Mouse (Mus musculus): ENCODE measurements around the gene Acadvl. TPM values are rescaled to one million over a fixed set of nuclear protein-coding genes. Genes with fewer than 3 reads are reported as not detected.
A peak's percentile ranks its signal among the peaks of the same experiment; 100 is the strongest.

Gene Acadvl
- polyA plus RNA-seq, 1 experiment from 2014 or later = 61.7 TPM

DNA sequence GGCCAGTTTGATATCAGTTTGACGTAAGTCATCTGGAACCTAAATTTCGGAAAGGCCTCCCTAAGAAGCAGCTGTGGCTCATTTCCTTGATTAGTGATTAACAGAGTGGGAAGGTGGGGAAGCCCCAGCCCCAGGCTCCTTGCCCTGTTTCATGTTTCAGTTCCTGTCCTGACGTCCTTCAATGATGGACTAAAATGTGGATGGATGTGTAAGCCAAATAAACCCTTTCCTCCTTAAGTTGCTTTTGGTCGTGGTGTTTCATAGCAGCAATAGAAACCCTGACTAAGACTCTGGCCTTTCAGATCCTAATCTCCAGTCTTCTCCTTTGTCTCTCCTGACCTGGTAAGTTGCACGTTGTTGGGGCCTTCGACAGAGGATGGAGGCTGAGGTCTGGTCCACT, 45.0 kb downstream of the Acadvl start:
- Histone ChIP-seq H3K9me3 (replicated peaks) (no peaks in the 10 kb centered on the region), H3K27ac (replicated peaks) (no peak overlapping the region), H3K36me3 (peaks cover 62% of the 10 kb centered on the region), H3K4me3 (replicated peaks) (no peak overlapping the region), H3K9ac (replicated peaks) (no peak overlapping the region), H3K27me3 (replicated peaks) (peaks cover 38% of the 10 kb centered on the region), H3K4me1 (peaks cover 16% of the 10 kb centered on the region), H3K4me2 (no peak overlapping the region)
- 87% methylated on average over 6 of the region's 6 CpGs for WGBS
- ATAC-seq (ENCODE audit: low FRiP score) = no peak

GRCm38 (mm10) chr11:69968793-69969192, 46.4 kb downstream of the Acadvl start:
- Histone ChIP-seq H3K4me2 (no peak overlapping the region), H3K9ac (replicated peaks) (no peak overlapping the region), H3K36me3 (peaks cover 48% of the 10 kb centered on the region), H3K9me3 (replicated peaks) (no peaks in the 10 kb centered on the region), H3K27me3 (replicated peaks) (peaks cover 52% of the 10 kb centered on the region), H3K4me3 (replicated peaks) (no peak overlapping the region), H3K4me1 (peaks cover 18% of the 10 kb centered on the region), H3K27ac (replicated peaks) (no peak overlapping the region)
- no peak for ATAC-seq (ENCODE audit: low FRiP score)
- 86% methylated on average over 4 of the region's 4 CpGs for WGBS

- no peak overlapping the region for H3K27ac ChIP-seq (replicated peaks)
- H3K9me3 ChIP-seq (replicated peaks) = no peaks in the 10 kb centered on the region
- H3K4me1 ChIP-seq = peaks cover 18% of the 10 kb centered on the region
- 38% methylated on average over 17 of the region's 17 CpGs for WGBS
- peak overlapping the region; percentile 49 for H3K4me2 ChIP-seq
- peaks cover 32% of the 10 kb centered on the region for H3K36me3 ChIP-seq
- no peak for ATAC-seq (ENCODE audit: low FRiP score)
- peaks cover 70% of the 10 kb centered on the region for H3K27me3 ChIP-seq (replicated peaks)
- H3K9ac ChIP-seq (replicated peaks) = 0 out of 2 replicates have a peak overlapping the region, but pooled peaks have one; percentile 0
- H3K4me3 ChIP-seq (replicated peaks) = peak overlapping the region; percentile 17
These were observed 48.2 kb downstream of the Acadvl start for GRCm38 (mm10) chr11:69966860-69967517.

DNA sequence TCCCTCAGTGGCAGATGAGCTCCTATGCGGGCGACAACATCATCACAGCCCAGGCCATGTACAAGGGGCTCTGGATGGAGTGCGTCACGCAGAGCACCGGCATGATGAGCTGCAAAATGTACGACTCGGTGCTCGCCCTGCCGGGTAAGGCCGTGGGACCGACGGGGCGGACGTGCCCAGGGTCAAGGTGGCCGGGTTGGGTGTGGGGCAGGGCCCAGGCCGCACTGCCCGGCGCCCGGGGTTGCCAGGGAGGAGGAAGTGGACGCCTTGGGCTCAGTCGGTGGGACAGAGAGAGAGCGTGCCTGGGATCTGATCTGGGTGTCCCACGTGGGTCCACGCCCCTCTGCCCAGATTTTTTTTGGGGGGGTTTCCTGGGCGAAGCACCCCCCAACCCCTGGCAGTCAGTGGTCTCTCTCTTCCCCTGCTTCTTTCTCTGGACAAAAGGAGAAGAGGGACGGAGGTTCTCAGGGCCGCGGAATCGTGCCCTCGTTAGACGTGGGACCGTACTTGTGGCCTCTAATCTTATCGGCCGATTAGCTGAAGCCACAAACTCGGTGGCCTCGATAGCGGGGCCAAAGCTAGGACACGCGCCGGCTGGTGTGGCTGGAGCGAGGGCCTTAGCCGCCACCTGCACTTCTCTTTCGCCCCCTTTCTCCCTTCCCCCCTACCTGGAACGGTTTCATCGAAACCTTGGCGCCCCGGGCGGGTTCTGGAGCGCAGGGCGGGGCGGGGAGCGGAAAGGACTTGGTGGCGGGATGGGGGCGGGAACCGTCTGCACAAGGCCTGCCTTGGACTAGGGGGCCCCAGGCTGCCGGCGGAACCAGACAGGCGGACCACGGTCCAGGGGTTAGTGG, 49.0 kb downstream of the Acadvl start:
- 0 out of 2 replicates have a peak, but pooled peaks have one; percentile 41 for ATAC-seq (ENCODE audit: low FRiP score)
- peak overlapping the region; percentile 49 for H3K4me2 ChIP-seq
- H3K4me1 ChIP-seq = peaks cover 18% of the 10 kb centered on the region
- H3K9me3 ChIP-seq (replicated peaks) = no peaks in the 10 kb centered on the region
- 2% methylated on average over 59 of the region's 59 CpGs for WGBS
- peaks cover 27% of the 10 kb centered on the region for H3K36me3 ChIP-seq
- H3K9ac ChIP-seq (replicated peaks) = 0 out of 2 replicates have a peak overlapping the region, but pooled peaks have one; percentile 0
- peak overlapping the region; percentile 17 for H3K4me3 ChIP-seq (replicated peaks)
- H3K27ac ChIP-seq (replicated peaks) = no peak overlapping the region
- peaks cover 77% of the 10 kb centered on the region for H3K27me3 ChIP-seq (replicated peaks)

DNA sequence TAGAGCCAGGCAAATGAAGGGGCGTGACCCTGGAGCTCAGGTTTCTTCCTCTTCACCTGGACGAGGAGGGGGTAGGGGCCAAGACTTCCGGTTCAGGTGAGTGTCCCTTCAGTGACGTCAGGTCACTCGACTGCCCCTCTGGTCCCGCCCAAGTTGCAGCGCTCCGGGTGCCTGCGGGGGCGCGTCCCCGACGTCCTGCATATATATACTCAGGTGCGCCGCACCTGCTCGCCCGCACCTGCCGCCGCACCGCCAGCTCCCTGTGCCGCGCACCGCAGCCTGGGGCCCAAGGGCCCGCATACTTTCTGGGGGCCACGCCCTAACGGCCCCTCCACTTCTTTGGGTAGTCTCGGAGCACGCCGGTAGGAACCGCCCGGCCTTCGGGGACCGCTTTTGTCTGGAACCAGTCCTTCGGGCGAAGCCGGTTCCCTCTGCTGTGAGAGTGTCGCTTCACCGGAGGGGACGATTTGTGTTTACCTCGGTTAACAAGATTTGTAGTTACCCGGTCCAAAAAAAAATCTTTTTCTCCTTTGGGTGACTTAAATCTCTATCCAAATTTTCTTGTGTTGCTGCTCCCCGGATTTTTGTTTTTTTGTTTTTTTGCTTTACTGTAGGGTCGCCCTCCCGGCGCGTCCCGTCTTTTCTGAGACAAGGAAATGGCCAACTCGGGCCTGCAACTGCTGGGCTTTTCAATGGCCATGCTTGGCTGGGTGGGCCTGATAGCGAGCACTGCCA, 49.8 kb downstream of the Acadvl start:
- WGBS = 1% methylated on average over 48 of the region's 49 CpGs
- H3K27ac ChIP-seq (replicated peaks) = no peak overlapping the region
- H3K4me2 ChIP-seq = peak overlapping the region; percentile 49
- ATAC-seq (ENCODE audit: low FRiP score) = no peak
- no peaks in the 10 kb centered on the region for H3K9me3 ChIP-seq (replicated peaks)
- peaks cover 23% of the 10 kb centered on the region for H3K36me3 ChIP-seq
- peak overlapping the region; percentile 17; the same call in 1 of the 2 replicates for H3K4me3 ChIP-seq (replicated peaks)
- H3K9ac ChIP-seq (replicated peaks) = no peak overlapping the region
- peaks cover 18% of the 10 kb centered on the region for H3K4me1 ChIP-seq
- H3K27me3 ChIP-seq (replicated peaks) = peaks cover 83% of the 10 kb centered on the region

- peaks cover 83% of the 10 kb centered on the region for H3K27me3 ChIP-seq (replicated peaks)
- no peak within 1 kb of the TSS for H3K9ac ChIP-seq (replicated peaks)
- H3K27ac ChIP-seq (replicated peaks) = no peak within 1 kb of the TSS
- no peaks in the 10 kb centered on the region for H3K9me3 ChIP-seq (replicated peaks)
- WGBS = 18% methylated on average over 24 of the region's 24 CpGs
- H3K4me2 ChIP-seq = peak within 1 kb of the TSS; percentile 34
- H3K36me3 ChIP-seq = peaks cover 18% of the 10 kb centered on the region
- peaks cover 18% of the 10 kb centered on the region for H3K4me1 ChIP-seq
- peak within 1 kb of the TSS; percentile 14; the same call in 1 of the 2 replicates for H3K4me3 ChIP-seq (replicated peaks)
- no peak for ATAC-seq (ENCODE audit: low FRiP score)
These were observed 50.5 kb downstream of the Acadvl start, which contains the start of gene Cldn7 for GRCm38 (mm10) chr11:69964650-69965270. Gene Cldn7 (plus strand): TSS chr11:69964779.

DNA sequence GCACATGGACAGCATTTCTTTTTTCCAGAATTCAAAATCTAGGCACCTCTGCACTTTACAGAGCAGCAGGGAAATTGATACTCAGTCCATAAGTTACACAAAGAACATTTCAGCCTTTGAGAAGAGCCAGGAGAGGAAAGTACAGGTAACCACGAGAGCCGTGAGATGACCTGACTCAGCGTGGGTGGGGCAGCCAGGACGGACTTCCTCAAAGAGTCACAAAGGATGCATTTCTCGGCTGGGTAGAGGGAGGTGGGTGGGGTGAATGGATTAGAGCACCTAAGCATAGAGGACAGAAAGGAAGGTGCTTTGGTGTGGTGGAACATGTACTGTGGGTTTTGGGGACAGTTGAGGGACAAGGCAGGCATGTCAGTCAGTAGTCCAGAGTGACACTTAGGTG, 53.4 kb downstream of the Acadvl start:
- Histone ChIP-seq H3K9me3 (replicated peaks) (no peaks in the 10 kb centered on the region), H3K4me3 (replicated peaks) (no peak overlapping the region), H3K4me1 (peaks cover 17% of the 10 kb centered on the region), H3K27me3 (replicated peaks) (peaks cover 66% of the 10 kb centered on the region), H3K36me3 (no peaks in the 10 kb centered on the region), H3K4me2 (no peak overlapping the region), H3K9ac (replicated peaks) (no peak overlapping the region), H3K27ac (replicated peaks) (no peak overlapping the region)
- ATAC-seq (ENCODE audit: low FRiP score) = no peak
- WGBS = 44% methylated on average over 5 of the region's 5 CpGs

- Histone ChIP-seq H3K4me2 (no peak overlapping the region), H3K4me1 (peaks cover 6% of the 10 kb centered on the region; the same call in 1 of the 2 replicates), H3K36me3 (no peaks in the 10 kb centered on the region), H3K27me3 (replicated peaks) (peaks cover 55% of the 10 kb centered on the region), H3K9me3 (replicated peaks) (no peaks in the 10 kb centered on the region), H3K27ac (replicated peaks) (no peak overlapping the region), H3K9ac (replicated peaks) (no peak overlapping the region), H3K4me3 (replicated peaks) (no peak overlapping the region)
- ATAC-seq (ENCODE audit: low FRiP score) = no peak
- 39% methylated on average over 5 of the region's 5 CpGs for WGBS
These were observed 54.6 kb downstream of the Acadvl start for GRCm38 (mm10) chr11:69960616-69961015.

MicroRNAs encoded within 50 kb of the gene (microRNA counts, 519-probe panel; counts per million panel counts)
- not detected for microRNA mmu-miR-324-3p
- 2,896 counts per million, percentile 69 among the panel's probes with 10 or more counts for microRNA mmu-miR-324-5p

Small RNA genes lying within 50 kb of the gene (microRNA-seq; reads per million reads assigned to microRNA genes)
- not detected for gene Gm44349
- 2,016 reads per million, percentile 85 among the genes with 10 or more reads in this experiment for gene Mir324

Other genes starting within 250 kb of the Acadvl start
- 4.7 and 5.3 TPM in 2 replicates for gene Zbtb4, start 249.5 kb downstream of the Acadvl start, polyA plus RNA-seq (2015; fragmentation: Nextera tagmentation; extraction: Ambion mirVana)
- 2.1 and 3.0 TPM in 2 replicates for gene Chrnb1, start 219.5 kb downstream of the Acadvl start, polyA plus RNA-seq (2015; fragmentation: Nextera tagmentation; extraction: Ambion mirVana)
- gene Fgf11, start 213.6 kb downstream of the Acadvl start, polyA plus RNA-seq (2015; fragmentation: Nextera tagmentation; extraction: Ambion mirVana) = 8.5 and 8.7 TPM in 2 replicates
- gene Tmem102, start 209.8 kb downstream of the Acadvl start, polyA plus RNA-seq (2015; fragmentation: Nextera tagmentation; extraction: Ambion mirVana) = 1.1 and 4.2 TPM in 2 replicates
- not detected in 2 replicates for gene Gm39566, start 200.1 kb downstream of the Acadvl start, polyA plus RNA-seq (2015; fragmentation: Nextera tagmentation; extraction: Ambion mirVana)
- not detected in 2 replicates for gene Spem2, start 196.9 kb downstream of the Acadvl start, polyA plus RNA-seq (2015; fragmentation: Nextera tagmentation; extraction: Ambion mirVana)
- 0.29 and 0.34 TPM in 2 replicates for gene Spem1, start 193.2 kb downstream of the Acadvl start, polyA plus RNA-seq (2015; fragmentation: Nextera tagmentation; extraction: Ambion mirVana)
- gene Nlgn2, start 177.6 kb downstream of the Acadvl start, polyA plus RNA-seq (2015; fragmentation: Nextera tagmentation; extraction: Ambion mirVana) = 19.4 and 21.4 TPM in 2 replicates
- gene Tmem256, start 176.9 kb downstream of the Acadvl start, polyA plus RNA-seq (2015; fragmentation: Nextera tagmentation; extraction: Ambion mirVana) = 368 and 430 TPM in 2 replicates
- 44.3 and 53.1 TPM in 2 replicates for gene Plscr3, start 169.0 kb downstream of the Acadvl start, polyA plus RNA-seq (2015; fragmentation: Nextera tagmentation; extraction: Ambion mirVana)
- gene Tnk1, start 156.7 kb downstream of the Acadvl start, polyA plus RNA-seq (2015; fragmentation: Nextera tagmentation; extraction: Ambion mirVana) = 0.19 and 1.9 TPM in 2 replicates
- gene Tmem95, start 137.4 kb downstream of the Acadvl start, polyA plus RNA-seq (2015; fragmentation: Nextera tagmentation; extraction: Ambion mirVana) = not detected in 2 replicates
- 2.1 and 3.2 TPM in 2 replicates for gene Kctd11, start 134.0 kb downstream of the Acadvl start, polyA plus RNA-seq (2015; fragmentation: Nextera tagmentation; extraction: Ambion mirVana)
- gene Acap1, start 119.9 kb downstream of the Acadvl start, polyA plus RNA-seq (2015; fragmentation: Nextera tagmentation; extraction: Ambion mirVana) = 0.40 and 16.3 TPM in 2 replicates
- 6.3 and 6.5 TPM in 2 replicates for gene 2810408A11Rik, start 114.4 kb downstream of the Acadvl start, polyA plus RNA-seq (2015; fragmentation: Nextera tagmentation; extraction: Ambion mirVana)
- gene Neurl4, start 114.3 kb downstream of the Acadvl start, polyA plus RNA-seq (2015; fragmentation: Nextera tagmentation; extraction: Ambion mirVana) = 15.7 and 17.0 TPM in 2 replicates
- 63.1 and 64.7 TPM in 2 replicates for gene Gps2, start 101.5 kb downstream of the Acadvl start, polyA plus RNA-seq (2015; fragmentation: Nextera tagmentation; extraction: Ambion mirVana)
- 1,034 and 1,270 TPM in 2 replicates for gene Eif5a, start 93.5 kb downstream of the Acadvl start, polyA plus RNA-seq (2015; fragmentation: Nextera tagmentation; extraction: Ambion mirVana)
- 5.0 and 6.3 TPM in 2 replicates for gene Ybx2, start 79.6 kb downstream of the Acadvl start, polyA plus RNA-seq (2015; fragmentation: Nextera tagmentation; extraction: Ambion mirVana)
- 4.4 and 8.5 TPM in 2 replicates for gene Slc2a4, start 67.2 kb downstream of the Acadvl start, polyA plus RNA-seq (2015; fragmentation: Nextera tagmentation; extraction: Ambion mirVana)
- 0.33 and 64.8 TPM in 2 replicates for gene Cldn7, start 50.6 kb downstream of the Acadvl start, polyA plus RNA-seq (2015; fragmentation: Nextera tagmentation; extraction: Ambion mirVana)
- 23.6 and 27.2 TPM in 2 replicates for gene Ctdnep1, start 34.3 kb downstream of the Acadvl start, polyA plus RNA-seq (2015; fragmentation: Nextera tagmentation; extraction: Ambion mirVana)
- 159 and 167 TPM in 2 replicates for gene Elp5, start 32.9 kb downstream of the Acadvl start, polyA plus RNA-seq (2015; fragmentation: Nextera tagmentation; extraction: Ambion mirVana)
- gene Gabarap, start 24.3 kb downstream of the Acadvl start, polyA plus RNA-seq (2015; fragmentation: Nextera tagmentation; extraction: Ambion mirVana) = 549 and 565 TPM in 2 replicates
- 53.5 and 57.8 TPM in 2 replicates for gene Phf23, start 19.6 kb downstream of the Acadvl start, polyA plus RNA-seq (2015; fragmentation: Nextera tagmentation; extraction: Ambion mirVana)
- 22.6 and 25.1 TPM in 2 replicates for gene Dvl2, start 14.8 kb downstream of the Acadvl start, polyA plus RNA-seq (2015; fragmentation: Nextera tagmentation; extraction: Ambion mirVana)
- gene Dlg4, start 1.5 kb upstream of the Acadvl start, polyA plus RNA-seq (2015; fragmentation: Nextera tagmentation; extraction: Ambion mirVana) = 20.1 and 24.7 TPM in 2 replicates
- 1.7 and 2.1 TPM in 2 replicates for gene Asgr1, start 38.7 kb upstream of the Acadvl start, polyA plus RNA-seq (2015; fragmentation: Nextera tagmentation; extraction: Ambion mirVana)
- gene Asgr2, start 77.2 kb upstream of the Acadvl start, polyA plus RNA-seq (2015; fragmentation: Nextera tagmentation; extraction: Ambion mirVana) = 0.18 TPM in 1 of 2 replicates, not detected in the other
- gene Mgl2, start 114.9 kb upstream of the Acadvl start, polyA plus RNA-seq (2015; fragmentation: Nextera tagmentation; extraction: Ambion mirVana) = 0.38 and 0.55 TPM in 2 replicates
- 0.37 and 1.1 TPM in 2 replicates for gene Clec10a, start 140.8 kb upstream of the Acadvl start, polyA plus RNA-seq (2015; fragmentation: Nextera tagmentation; extraction: Ambion mirVana)
- 6.3 and 7.3 TPM in 2 replicates for gene Slc16a11, start 197.3 kb upstream of the Acadvl start, polyA plus RNA-seq (2015; fragmentation: Nextera tagmentation; extraction: Ambion mirVana)
- gene Slc16a13, start 205.7 kb upstream of the Acadvl start, polyA plus RNA-seq (2015; fragmentation: Nextera tagmentation; extraction: Ambion mirVana) = 12.4 and 14.3 TPM in 2 replicates
- 5.2 and 6.6 TPM in 2 replicates for gene Bcl6b, start 214.4 kb upstream of the Acadvl start, polyA plus RNA-seq (2015; fragmentation: Nextera tagmentation; extraction: Ambion mirVana)
- gene 0610010K14Rik, start 222.5 kb upstream of the Acadvl start, polyA plus RNA-seq (2015; fragmentation: Nextera tagmentation; extraction: Ambion mirVana) = 153 and 167 TPM in 2 replicates
- gene Gm21988, start 224.4 kb upstream of the Acadvl start, polyA plus RNA-seq (2015; fragmentation: Nextera tagmentation; extraction: Ambion mirVana) = 13.1 and 16.0 TPM in 2 replicates
- 384 and 458 TPM in 2 replicates for gene Rnasek, start 224.4 kb upstream of the Acadvl start, polyA plus RNA-seq (2015; fragmentation: Nextera tagmentation; extraction: Ambion mirVana)
- gene Alox12, start 239.9 kb upstream of the Acadvl start, polyA plus RNA-seq (2015; fragmentation: Nextera tagmentation; extraction: Ambion mirVana) = 2.1 and 2.7 TPM in 2 replicates